Mouse (Mus musculus) midbrain, embryonic 11.5 days (tissue): Measurements from ENCODE around the gene Bcas1. TPM values are rescaled to one million over a fixed set of nuclear protein-coding genes. Genes with fewer than 3 reads are reported as not detected.

Experiments
- ATAC-seq: fragments of 200-750 bp; cut with Nextera tagmentation; 2 replicates; pipeline ENCODE4 v1.8.0; 2017; ENCODE audit warnings: moderate TSS enrichment, moderate library complexity; ENCODE audit not compliant: low FRiP score
- DNase-seq: peaks from one replicate; pipeline ENCODE4 v3.0.0; 2015; ENCODE audit warnings: low spot score; ENCODE audit errors: missing footprints
- H3K27ac ChIP-seq: fragments of 300-500 bp; sonication (generic); 2 replicates; pipeline ENCODE4 v1.5.1; 2014; ENCODE audit warnings: low read depth, low read length
- H3K27me3 ChIP-seq: fragments of 300-500 bp; sonication (generic); 2 replicates; pipeline ENCODE4 v1.6.1; 2014; ENCODE audit warnings: mild to moderate bottlenecking, low read length, moderate library complexity, mixed read lengths; ENCODE audit not compliant: control insufficient read depth, insufficient read depth
- H3K36me3 ChIP-seq: fragments of 300-500 bp; sonication (generic); 2 replicates; pipeline ENCODE4 v1.6.1; 2014; ENCODE audit warnings: mild to moderate bottlenecking, low read length, moderate library complexity, mixed read lengths; ENCODE audit not compliant: control insufficient read depth, insufficient read depth
- H3K4me1 ChIP-seq: fragments of 300-500 bp; sonication (generic); 2 replicates; pipeline ENCODE4 v1.6.1; 2014; ENCODE audit warnings: low read length; ENCODE audit not compliant: control insufficient read depth, insufficient read depth
- H3K4me2 ChIP-seq: fragments of 300-500 bp; sonication (generic); 2 replicates; pipeline ENCODE4 v1.6.1; 2014; ENCODE audit warnings: mild to moderate bottlenecking, moderate library complexity
- H3K4me3 ChIP-seq: fragments of 300-500 bp; sonication (generic); 2 replicates; pipeline ENCODE4 v1.5.1; 2014; ENCODE audit warnings: low read depth, low read length
- H3K9ac ChIP-seq: fragments of 300-500 bp; sonication (generic); 2 replicates; pipeline ENCODE4 v1.6.1; 2014; ENCODE audit warnings: low read length
- H3K9me3 ChIP-seq: fragments of 300-500 bp; sonication (generic); 2 replicates; pipeline ENCODE4 v1.6.1; 2016; ENCODE audit warnings: low read length; ENCODE audit not compliant: control insufficient read depth
- WGBS: fragments of 180-500 bp; shearing (Covaris S2); extraction: QIAGEN DNeasy Blood & Tissue Kit; methylation state at CpG from one replicate; pipeline ENCODE4 v1.1.7; 2014; 5-methylcytosine and 5-hydroxymethylcytosine counted together
- polyA plus RNA-seq: library from polyadenylated mRNA; unstranded; fragments of >200 nt; fragmentation: Nextera tagmentation; extraction: Ambion mirVana; gene quantifications from 2 replicates; pipeline ENCODE4 v1.2.1, GENCODE M21; 2014

The Bcas1 gene
- polyA plus RNA-seq, 1 experiment from 2014 or later: 2.4 TPM

DNA sequence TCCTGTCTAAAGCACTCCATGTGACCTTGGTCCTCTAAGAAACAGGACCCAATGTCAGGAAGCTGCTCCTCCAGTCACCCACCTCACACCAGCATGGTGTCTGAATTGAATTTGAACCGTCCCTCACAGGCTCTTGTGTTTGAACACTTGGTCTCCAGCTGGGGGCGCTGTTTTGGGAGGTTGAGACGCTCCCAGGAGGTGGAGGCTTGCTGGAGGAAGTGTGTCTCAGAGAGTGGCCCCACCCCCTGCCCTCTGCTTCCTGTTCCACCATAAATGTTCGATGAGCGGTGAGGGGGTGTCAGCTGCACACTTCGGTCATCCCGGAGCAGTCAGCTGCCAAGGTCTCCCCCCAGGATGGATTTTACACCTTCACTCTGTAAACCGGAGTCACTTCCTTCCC, 124.8 kb downstream of the Bcas1 start:
- ATAC-seq (no peak), DNase-seq (no peak)
- 83% methylated on average over 8 of the region's 8 CpGs for WGBS

More for the DNA sequence above, 124.8 kb downstream of the Bcas1 start:
- no peaks in the 10 kb centered on the region for H3K36me3 ChIP-seq
- H3K9me3 ChIP-seq: no peaks in the 10 kb centered on the region
- no peak overlapping the region for H3K4me2 ChIP-seq
- H3K9ac ChIP-seq: no peak overlapping the region
- no peak overlapping the region for H3K4me3 ChIP-seq
- no peaks in the 10 kb centered on the region for H3K27me3 ChIP-seq
- no peak overlapping the region for H3K27ac ChIP-seq
- H3K4me1 ChIP-seq: no peaks in the 10 kb centered on the region

Other genes with a start within 250 kb of the Bcas1 start
- gene Pfdn4, start 68.6 kb upstream of the Bcas1 start, polyA plus RNA-seq: 118 and 138 TPM in 2 replicates
- 0.05 and 0.07 TPM in 2 replicates for gene Cyp24a1, start 69.3 kb upstream of the Bcas1 start, polyA plus RNA-seq
- not detected in 2 replicates for gene 4930470P17Rik, start 174.2 kb upstream of the Bcas1 start, polyA plus RNA-seq